Mouse (Mus musculus) neural tube, embryonic 15.5 days (tissue): ENCODE measurements around the gene Spaca1. TPM values are rescaled to one million over a fixed set of nuclear protein-coding genes. Genes with fewer than 3 reads are reported as not detected.
"Not testable (repeated sequence)": the region's sequence is repeated elsewhere in the genome, so short reads cannot be mapped to it uniquely, and the experiment has no call there.

Experiments
- ATAC-seq: fragments of 200-750 bp; cut with Nextera tagmentation; 2 replicates; pipeline ENCODE4 v1.8.0; 2017; ENCODE audit warnings: mild to moderate bottlenecking, moderate TSS enrichment, moderate library complexity; ENCODE audit not compliant: low FRiP score
- H3K27ac ChIP-seq: fragments of 300-500 bp; sonication (generic); replicated peaks from 2 replicates; pipeline ENCODE4 v1.5.1; 2015; ENCODE audit warnings: mild to moderate bottlenecking, inconsistent platforms
- H3K27me3 ChIP-seq: fragments of 300-500 bp; sonication (generic); replicated peaks from 2 replicates; pipeline ENCODE4 v1.6.1; 2015; ENCODE audit warnings: inconsistent platforms
- H3K36me3 ChIP-seq: fragments of 300-500 bp; sonication (generic); 2 replicates; pipeline ENCODE4 v1.6.1; 2015; ENCODE audit warnings: inconsistent platforms
- H3K4me1 ChIP-seq: fragments of 300-500 bp; sonication (generic); 2 replicates; pipeline ENCODE4 v1.6.1; 2015; ENCODE audit warnings: inconsistent platforms
- H3K4me2 ChIP-seq: fragments of 300-500 bp; sonication (generic); 2 replicates; pipeline ENCODE4 v1.6.1; 2015; ENCODE audit warnings: inconsistent platforms, mild to moderate bottlenecking, moderate library complexity
- H3K4me3 ChIP-seq: fragments of 300-500 bp; sonication (generic); replicated peaks from 2 replicates; pipeline ENCODE4 v1.5.1; 2015; ENCODE audit warnings: mild to moderate bottlenecking, inconsistent platforms
- H3K9ac ChIP-seq: fragments of 300-500 bp; sonication (generic); replicated peaks from 2 replicates; pipeline ENCODE4 v1.6.1; 2015; ENCODE audit warnings: mild to moderate bottlenecking, inconsistent platforms
- H3K9me3 ChIP-seq: fragments of 300-500 bp; sonication (generic); replicated peaks from 2 replicates; pipeline ENCODE4 v1.6.1; 2016; ENCODE audit warnings: inconsistent platforms
- WGBS: fragments of 180-500 bp; shearing (Covaris S2); methylation state at CpG from one replicate; pipeline ENCODE4 v1.1.7; 2015; ENCODE audit warnings: mixed read lengths; 5-methylcytosine and 5-hydroxymethylcytosine counted together
- polyA plus RNA-seq: library from polyadenylated mRNA; unstranded; fragments of >200 nt; fragmentation: Nextera tagmentation; extraction: Ambion mirVana; gene quantifications from 2 replicates; pipeline ENCODE4 v1.2.1, GENCODE M21; 2015

Spaca1 gene
- 0.93 and 1.00 TPM in 2 replicates for polyA plus RNA-seq

GRCm38 (mm10) chr4:34049571-34050255, at the start of gene Spaca1:
TSS of gene Spaca1 (minus strand) at chr4:34050191.
- Histone ChIP-seq H3K36me3 (no peaks in the 10 kb centered on the region), H3K9ac (no peak within 1 kb of the TSS; the same call in 1 of the 2 replicates), H3K4me2 (peak within 1 kb of the TSS; percentile 54), H3K27ac (no peak within 1 kb of the TSS), H3K9me3 (no peaks in the 10 kb centered on the region), H3K4me3 (peak within 1 kb of the TSS; percentile 26), H3K4me1 (no peaks in the 10 kb centered on the region), H3K27me3 (no peaks in the 10 kb centered on the region)
- no peak for ATAC-seq
- 48% methylated on average over 46 of the region's 46 CpGs for WGBS

GRCm38 (mm10) chr4:34087286-34087685, 37.3 kb upstream of the Spaca1 start:
- not testable (repeated sequence) for H3K4me1 ChIP-seq, H3K4me2 ChIP-seq, H3K27ac ChIP-seq, H3K4me3 ChIP-seq, H3K36me3 ChIP-seq, H3K9ac ChIP-seq, ATAC-seq, H3K9me3 ChIP-seq, H3K27me3 ChIP-seq
- WGBS, result 86% methylated on average over 5 of the region's 5 CpGs

DNA sequence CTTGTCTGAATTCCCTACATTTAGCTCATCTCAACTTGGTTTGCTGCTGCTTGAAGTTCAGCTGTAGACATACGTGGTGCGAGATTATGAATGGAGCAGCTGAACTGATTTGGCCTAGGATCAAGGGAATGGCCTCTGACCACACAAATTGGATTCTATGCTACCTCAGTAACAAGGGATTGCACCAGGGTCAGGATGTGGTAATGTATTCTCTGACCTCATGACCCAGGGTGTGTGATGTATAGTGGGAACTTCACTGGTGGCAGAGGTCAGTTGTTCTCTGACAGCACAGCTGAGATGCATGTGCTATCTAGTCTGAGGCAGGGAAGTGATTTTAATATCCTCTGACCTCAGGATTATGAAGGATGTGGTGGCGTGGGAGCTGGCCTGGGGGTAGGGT, 31.1 kb upstream of the Spaca1 start:
- no peak for ATAC-seq
- no peaks in the 10 kb centered on the region for H3K9me3 ChIP-seq
- no peaks in the 10 kb centered on the region for H3K36me3 ChIP-seq
- H3K9ac ChIP-seq, result no peak overlapping the region
- H3K27ac ChIP-seq, result no peak overlapping the region
- no peak overlapping the region for H3K4me2 ChIP-seq
- no peaks in the 10 kb centered on the region for H3K4me1 ChIP-seq
- WGBS, result 68% methylated on average over 3 of the region's 3 CpGs
- no peak overlapping the region for H3K4me3 ChIP-seq
- no peaks in the 10 kb centered on the region for H3K27me3 ChIP-seq

DNA sequence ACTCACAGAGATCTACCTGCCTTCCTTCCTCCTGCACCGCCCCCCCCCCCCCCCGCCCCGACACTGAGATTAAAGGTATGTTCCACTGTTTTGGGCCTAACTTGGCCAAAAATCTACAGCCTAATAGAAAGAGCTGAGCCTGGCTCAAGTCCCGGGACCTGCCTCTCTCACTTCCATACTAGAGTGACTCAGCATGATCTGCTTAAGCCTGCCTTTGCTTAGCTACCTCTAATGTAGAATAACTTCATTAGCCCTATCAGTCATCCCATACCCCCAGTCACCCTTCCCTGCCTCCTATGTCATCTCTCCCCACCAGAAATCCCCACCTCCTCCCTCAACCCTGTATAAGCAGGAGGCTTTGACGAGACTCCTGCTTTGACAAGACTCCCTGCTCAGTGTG, 19.0 kb upstream of the Spaca1 start:
- Histone ChIP-seq H3K36me3 (no peaks in the 10 kb centered on the region), H3K27me3 (no peaks in the 10 kb centered on the region), H3K4me3 (no peak overlapping the region), H3K9ac (no peak overlapping the region), H3K9me3 (no peaks in the 10 kb centered on the region), H3K4me2 (no peak overlapping the region), H3K27ac (no peak overlapping the region), H3K4me1 (no peaks in the 10 kb centered on the region)
- ATAC-seq, result no peak
- 84% methylated on average over 3 of the region's 5 CpGs for WGBS

GRCm38 (mm10) chr4:34058320-34058719, 8.3 kb upstream of the Spaca1 start:
- H3K9ac ChIP-seq, result no peak overlapping the region
- 66% methylated on average over 1 of the region's 1 CpGs for WGBS
- no peak overlapping the region for H3K4me2 ChIP-seq
- H3K36me3 ChIP-seq, result no peaks in the 10 kb centered on the region
- no peaks in the 10 kb centered on the region for H3K9me3 ChIP-seq
- no peaks in the 10 kb centered on the region for H3K27me3 ChIP-seq
- H3K4me3 ChIP-seq, result no peak overlapping the region
- no peaks in the 10 kb centered on the region for H3K4me1 ChIP-seq
- no peak for ATAC-seq
- H3K27ac ChIP-seq, result no peak overlapping the region

- H3K4me1 ChIP-seq, result no peaks in the 10 kb centered on the region
- H3K4me3 ChIP-seq, result no peak overlapping the region
- H3K4me2 ChIP-seq, result no peak overlapping the region
- 97% methylated on average over 2 of the region's 2 CpGs for WGBS
- H3K36me3 ChIP-seq, result no peaks in the 10 kb centered on the region
- ATAC-seq, result no peak
- no peaks in the 10 kb centered on the region for H3K9me3 ChIP-seq
- no peaks in the 10 kb centered on the region for H3K27me3 ChIP-seq
- H3K9ac ChIP-seq, result no peak overlapping the region
- H3K27ac ChIP-seq, result no peak overlapping the region
Measured at GRCm38 (mm10) chr4:34026771-34027170, 23.2 kb downstream of the Spaca1 start.

DNA sequence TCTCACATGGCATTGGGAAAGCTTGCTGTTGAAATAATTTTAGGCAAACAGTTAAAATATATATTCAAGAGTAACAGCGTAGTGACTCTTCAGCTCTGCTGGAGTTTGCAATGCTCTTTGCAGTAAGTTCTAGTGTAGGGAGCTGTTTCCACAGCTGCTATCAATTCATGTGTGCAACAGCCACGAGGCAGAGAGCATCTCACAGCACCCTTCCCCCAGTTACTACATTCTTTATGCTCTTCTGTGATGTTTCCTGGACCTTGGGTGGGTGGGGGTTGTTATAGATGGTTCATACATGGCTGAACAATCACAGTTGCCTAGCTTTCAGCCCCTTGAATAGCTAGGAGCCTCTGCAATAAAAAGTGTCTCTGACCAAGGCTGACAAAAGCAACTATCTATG, 28.5 kb downstream of the Spaca1 start:
- H3K9me3 ChIP-seq, result no peaks in the 10 kb centered on the region
- no peaks in the 10 kb centered on the region for H3K27me3 ChIP-seq
- no peak overlapping the region for H3K27ac ChIP-seq
- 40% methylated on average over 2 of the region's 2 CpGs for WGBS
- H3K4me3 ChIP-seq, result no peak overlapping the region
- ATAC-seq, result no peak
- no peak overlapping the region for H3K4me2 ChIP-seq
- H3K9ac ChIP-seq, result no peak overlapping the region
- no peaks in the 10 kb centered on the region for H3K4me1 ChIP-seq
- no peaks in the 10 kb centered on the region for H3K36me3 ChIP-seq

DNA sequence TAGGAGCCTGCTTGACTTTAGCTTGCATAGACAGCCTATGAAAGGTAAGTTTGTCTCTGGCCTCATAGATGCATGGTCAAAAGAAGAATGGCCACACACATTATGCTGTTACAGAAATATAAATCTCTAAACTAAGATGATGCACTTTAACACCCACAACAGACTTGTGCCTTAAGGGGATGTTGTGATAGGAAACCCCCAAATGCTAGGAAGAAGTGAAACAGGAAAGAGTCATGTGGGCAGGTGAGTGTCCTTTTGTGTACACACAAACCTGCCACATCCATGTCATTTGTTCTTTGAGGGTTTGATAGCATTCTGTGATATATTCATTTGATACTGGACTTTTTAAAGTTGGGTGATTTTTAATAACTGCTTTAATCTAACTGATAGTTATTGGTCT, 53.6 kb downstream of the Spaca1 start:
- Histone ChIP-seq H3K9ac (no peak overlapping the region), H3K27ac (no peak overlapping the region), H3K4me2 (no peak overlapping the region), H3K27me3 (no peaks in the 10 kb centered on the region), H3K36me3 (no peaks in the 10 kb centered on the region), H3K4me3 (no peak overlapping the region), H3K9me3 (no peaks in the 10 kb centered on the region), H3K4me1 (no peaks in the 10 kb centered on the region)
- no peak for ATAC-seq

DNA sequence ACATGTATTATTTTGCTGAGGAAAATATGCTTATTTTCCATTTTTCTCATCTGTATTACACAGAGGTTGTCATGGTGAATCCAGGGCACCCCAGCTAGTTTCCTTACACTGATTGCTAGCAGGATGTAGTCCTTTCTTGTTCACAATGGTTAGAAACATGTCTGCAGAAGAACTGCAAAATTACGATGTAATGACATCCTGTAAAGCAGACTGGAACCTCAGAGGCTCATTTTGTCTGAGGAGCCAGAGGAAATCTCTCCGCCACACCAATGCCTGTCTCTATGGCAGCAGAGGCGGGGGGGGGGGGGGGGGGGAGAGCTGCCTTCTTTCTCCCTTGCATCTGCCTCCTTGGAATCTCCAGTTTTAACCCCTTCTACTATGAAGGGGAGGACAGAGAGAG, 57.3 kb downstream of the Spaca1 start:
- H3K36me3 ChIP-seq, result no peaks in the 10 kb centered on the region
- no peaks in the 10 kb centered on the region for H3K4me1 ChIP-seq
- ATAC-seq, result no peak
- no peak overlapping the region for H3K4me3 ChIP-seq
- 26% methylated on average over 2 of the region's 3 CpGs for WGBS
- H3K27ac ChIP-seq, result no peak overlapping the region
- H3K9ac ChIP-seq, result no peak overlapping the region
- no peaks in the 10 kb centered on the region for H3K9me3 ChIP-seq
- H3K27me3 ChIP-seq, result no peaks in the 10 kb centered on the region
- no peak overlapping the region for H3K4me2 ChIP-seq

GRCm38 (mm10) chr4:33988466-33989089, 61.4 kb downstream of the Spaca1 start:
- no peaks in the 10 kb centered on the region for H3K27me3 ChIP-seq
- no peak for ATAC-seq
- WGBS, result 79% methylated on average over 5 of the region's 5 CpGs

More at GRCm38 (mm10) chr4:33988466-33989089, 61.4 kb downstream of the Spaca1 start:
- Histone ChIP-seq H3K4me1 (no peaks in the 10 kb centered on the region), H3K9ac (no peak overlapping the region), H3K36me3 (no peaks in the 10 kb centered on the region), H3K4me2 (no peak overlapping the region), H3K27ac (no peak overlapping the region), H3K9me3 (no peaks in the 10 kb centered on the region), H3K4me3 (no peak overlapping the region)
